Mouse (Mus musculus) 416B (cell line): Measurements from ENCODE around the gene Ppef2.
A peak's percentile ranks its signal among the peaks of the same experiment; 100 is the strongest.

Experiments used
- DNase-seq: peaks from one replicate; pipeline ENCODE4 v3.0.0; 2011; ENCODE audit warnings: low read depth

Gene Ppef2

GRCm38 (mm10) chr5:92195716-92196115, 60.4 kb downstream of the Ppef2 start:
- peak; percentile 36 for DNase-seq

- peak; percentile 27 for DNase-seq
Measured at GRCm38 (mm10) chr5:92188881-92189483, 67.1 kb downstream of the Ppef2 start.

GRCm38 (mm10) chr5:92183071-92183830, 72.8 kb downstream of the Ppef2 start:
- DNase-seq, result no peak
